Mouse (Mus musculus): Measurements from ENCODE around the gene Gm13090. TPM values are rescaled to one million over a fixed set of nuclear protein-coding genes. Genes with fewer than 3 reads are reported as not detected.

Gm13090 gene
- polyA plus RNA-seq (2014; fragmentation: Nextera tagmentation; extraction: Ambion mirVana), result 0.28 TPM in 1 of 2 replicates, not detected in the other

DNA sequence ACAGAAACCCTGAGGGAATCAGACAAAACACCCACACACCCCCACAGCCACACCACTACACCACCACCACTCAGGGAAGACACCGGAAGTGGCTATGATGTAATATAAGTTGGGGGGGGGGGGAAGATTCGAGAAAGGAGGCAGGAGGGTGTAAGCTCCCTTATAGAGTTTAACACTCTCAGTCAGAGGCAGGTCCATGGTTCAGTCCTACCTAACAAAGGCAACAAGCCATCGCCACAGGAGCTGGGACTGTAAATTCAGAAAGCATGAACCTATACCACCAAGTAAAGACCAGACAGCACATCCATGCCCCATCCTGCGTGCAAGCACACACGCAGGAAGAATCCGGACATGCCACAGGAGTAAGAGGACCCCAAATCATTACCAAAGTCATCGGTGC, at the start of gene Gm13090:
TSS of gene Gm13090 (plus strand) at position 301 of the 400 bp plus-strand sequence.
- Histone ChIP-seq H3K4me1 (ENCODE audit: control insufficient read depth in 2 of 2, insufficient read depth in 2 of 2, low read length in 2 of 2) (peaks cover 21 to 45% of the 10 kb centered on the region in 2 experiments), H3K9ac (ENCODE audit: low read length) (peak within 1 kb of the TSS; percentile 25; the same call in 1 of the 2 replicates), H3K4me2 (ENCODE audit: low read length) (peak within 1 kb of the TSS; percentile 1; the same call in 1 of the 2 replicates), H3K27ac (replicated peaks in 1 of 2; ENCODE audit: control insufficient read depth in 1 of 2, insufficient read depth in 1 of 2, low read depth in 2 of 2, low read length in 2 of 2) (peak within 1 kb of the TSS; percentile 15 to 46; a peak in 3 of 4 replicates), H3K4me3 (ENCODE audit: control insufficient read depth in 1 of 2, insufficient read depth in 1 of 2, low read depth in 1 of 2, low read length in 2 of 2) (no peak within 1 kb of the TSS), H3K9me3 (ENCODE audit: control insufficient read depth, low read length) (no peaks in the 10 kb centered on the region), H3K36me3 (ENCODE audit: control insufficient read depth, insufficient read depth, low read length) (peaks cover 37% of the 10 kb centered on the region), H3K27me3 (ENCODE audit: control insufficient read depth, insufficient read depth, low read length) (no peaks in the 10 kb centered on the region)
- no peak for ATAC-seq (ENCODE audit: insufficient number of reproducible peaks, insufficient read depth, low FRiP score, low read depth)
- 84% methylated on average over 7 of the region's 7 CpGs for WGBS

DNA sequence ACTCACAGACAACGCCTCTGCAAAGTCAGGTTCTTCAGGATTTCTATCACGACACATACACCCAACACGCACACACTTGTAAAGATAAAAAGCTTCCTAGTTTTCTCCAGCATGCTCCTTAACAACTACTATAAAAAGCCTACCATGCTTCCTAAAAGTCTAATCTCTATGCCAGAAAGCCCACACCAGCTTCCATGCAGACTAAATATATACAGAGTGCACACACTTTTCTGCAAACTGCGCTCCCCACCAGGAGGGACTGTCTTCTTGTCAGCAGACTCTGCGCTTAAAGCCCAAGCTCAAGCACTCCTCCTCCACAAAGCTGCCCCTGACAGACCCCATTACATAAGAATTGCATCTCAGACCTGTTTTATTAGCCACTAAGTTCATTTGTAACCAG, 47.9 kb upstream of the Gm13090 start:
- no peak for ATAC-seq (ENCODE audit: insufficient number of reproducible peaks, insufficient read depth, low FRiP score, low read depth)
- H3K4me3 ChIP-seq (ENCODE audit: control insufficient read depth in 1 of 2, insufficient read depth in 1 of 2, low read depth in 1 of 2, low read length in 2 of 2), result no peak overlapping the region
- H3K9me3 ChIP-seq (ENCODE audit: control insufficient read depth, low read length), result no peaks in the 10 kb centered on the region
- peak overlapping the region; percentile 21; the same call in 1 of the 2 replicates for H3K9ac ChIP-seq (ENCODE audit: low read length)
- H3K36me3 ChIP-seq (ENCODE audit: control insufficient read depth, insufficient read depth, low read length), result peaks cover 13% of the 10 kb centered on the region
- H3K4me2 ChIP-seq (ENCODE audit: low read length), result 0 out of 2 replicates have a peak overlapping the region, but pooled peaks have one; percentile 26
- peaks cover 7 to 21% of the 10 kb centered on the region in 2 experiments for H3K4me1 ChIP-seq (ENCODE audit: control insufficient read depth in 2 of 2, insufficient read depth in 2 of 2, low read length in 2 of 2)
- 0 out of 4 replicates have a peak overlapping the region, but pooled peaks have one; percentile 20 to 34 for H3K27ac ChIP-seq (replicated peaks in 1 of 2; ENCODE audit: control insufficient read depth in 1 of 2, insufficient read depth in 1 of 2, low read depth in 2 of 2, low read length in 2 of 2)
- no peaks in the 10 kb centered on the region for H3K27me3 ChIP-seq (ENCODE audit: control insufficient read depth, insufficient read depth, low read length)
- 55% methylated on average over 5 of the region's 5 CpGs for WGBS

DNA sequence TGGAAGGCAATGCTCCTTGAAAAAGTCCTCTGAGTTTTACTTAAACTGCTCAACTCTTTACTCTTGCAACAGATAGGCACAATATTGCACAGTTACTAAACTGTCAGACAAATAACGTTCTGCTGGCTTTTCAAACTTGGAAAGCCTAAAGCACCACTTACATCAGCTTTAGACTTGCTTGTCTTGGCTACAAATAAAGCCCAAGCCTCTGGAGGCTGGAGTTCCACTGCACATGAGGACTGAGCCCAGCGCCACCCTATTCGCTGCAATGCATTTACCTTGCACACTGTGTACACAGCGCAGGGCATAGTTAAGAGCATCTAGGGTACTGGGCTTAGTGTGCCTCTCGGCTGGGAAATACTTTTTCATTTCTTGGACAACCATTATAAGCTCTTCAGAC, 46.1 kb upstream of the Gm13090 start:
- H3K4me1 ChIP-seq (ENCODE audit: control insufficient read depth in 2 of 2, insufficient read depth in 2 of 2, low read length in 2 of 2), result peaks cover 7 to 21% of the 10 kb centered on the region in 2 experiments
- peak overlapping the region; percentile 93 for H3K4me2 ChIP-seq (ENCODE audit: low read length)
- 45% methylated on average over 5 of the region's 5 CpGs for WGBS
- no peaks in the 10 kb centered on the region for H3K27me3 ChIP-seq (ENCODE audit: control insufficient read depth, insufficient read depth, low read length)
- peak overlapping the region; percentile 78 for H3K9ac ChIP-seq (ENCODE audit: low read length)
- no peaks in the 10 kb centered on the region for H3K9me3 ChIP-seq (ENCODE audit: control insufficient read depth, low read length)
- peaks cover 20% of the 10 kb centered on the region for H3K36me3 ChIP-seq (ENCODE audit: control insufficient read depth, insufficient read depth, low read length)
- peak overlapping the region in 1 of 2 experiments; percentile 58; a peak in 2 of 4 replicates for H3K4me3 ChIP-seq (ENCODE audit: control insufficient read depth in 1 of 2, insufficient read depth in 1 of 2, low read depth in 1 of 2, low read length in 2 of 2)
- H3K27ac ChIP-seq (replicated peaks in 1 of 2; ENCODE audit: control insufficient read depth in 1 of 2, insufficient read depth in 1 of 2, low read depth in 2 of 2, low read length in 2 of 2), result no peak overlapping the region
- no peak for ATAC-seq (ENCODE audit: insufficient number of reproducible peaks, insufficient read depth, low FRiP score, low read depth)

DNA sequence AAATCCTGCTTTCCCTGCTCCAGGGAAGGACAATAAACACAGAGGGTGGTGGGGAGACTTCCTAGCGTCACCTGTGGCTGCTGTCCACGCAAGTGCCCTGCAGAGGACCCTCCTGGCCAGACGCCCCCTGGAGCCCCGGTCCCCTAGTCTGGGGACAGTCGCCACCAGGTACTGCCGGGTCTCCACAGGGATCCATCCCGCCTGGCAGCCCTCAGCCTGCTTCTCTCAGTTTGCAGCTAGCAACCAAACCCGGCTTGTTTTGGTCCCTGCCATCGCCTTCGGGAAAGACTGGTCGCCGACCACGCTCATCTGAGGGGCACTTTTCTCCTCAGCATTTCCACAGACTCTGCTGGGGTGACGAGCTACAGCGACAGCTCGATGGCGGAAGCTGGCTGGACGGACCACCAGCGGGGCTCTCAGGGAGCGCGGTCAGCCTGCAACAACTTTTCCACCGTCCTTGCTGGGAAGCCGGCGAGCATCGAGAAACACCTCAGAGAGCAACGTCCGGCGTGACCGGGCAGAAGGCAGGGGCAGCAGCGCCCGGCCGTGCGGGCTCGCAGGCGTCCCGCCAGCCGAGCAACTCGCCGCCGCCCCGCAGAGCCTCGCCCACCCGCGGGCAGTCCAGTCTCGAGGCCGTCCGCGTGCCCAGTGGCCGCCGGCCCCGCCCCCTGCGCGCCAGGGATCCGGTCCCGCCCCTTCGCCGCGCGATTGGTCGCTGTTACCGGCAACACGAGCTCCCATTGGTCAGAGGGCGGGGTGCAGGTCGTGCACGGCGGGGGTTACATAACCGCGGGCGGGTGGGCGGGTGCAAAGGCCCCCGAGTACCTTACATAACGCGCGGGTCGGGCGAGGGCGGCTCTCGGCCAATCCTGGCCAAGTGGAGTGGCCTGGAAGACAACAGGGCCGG, 45.1 kb upstream of the Gm13090 start, which contains the start of gene Per3:
TSS of gene Per3 (minus strand) at position 629 of the 907 bp plus-strand sequence.
- ATAC-seq (ENCODE audit: insufficient number of reproducible peaks, insufficient read depth, low FRiP score, low read depth), result peak; percentile 96
- peak within 1 kb of the TSS; percentile 58 to 78 for H3K4me3 ChIP-seq (ENCODE audit: control insufficient read depth in 1 of 2, insufficient read depth in 1 of 2, low read depth in 1 of 2, low read length in 2 of 2)
- under 1% methylated on average over 79 of the region's 79 CpGs for WGBS

DNA sequence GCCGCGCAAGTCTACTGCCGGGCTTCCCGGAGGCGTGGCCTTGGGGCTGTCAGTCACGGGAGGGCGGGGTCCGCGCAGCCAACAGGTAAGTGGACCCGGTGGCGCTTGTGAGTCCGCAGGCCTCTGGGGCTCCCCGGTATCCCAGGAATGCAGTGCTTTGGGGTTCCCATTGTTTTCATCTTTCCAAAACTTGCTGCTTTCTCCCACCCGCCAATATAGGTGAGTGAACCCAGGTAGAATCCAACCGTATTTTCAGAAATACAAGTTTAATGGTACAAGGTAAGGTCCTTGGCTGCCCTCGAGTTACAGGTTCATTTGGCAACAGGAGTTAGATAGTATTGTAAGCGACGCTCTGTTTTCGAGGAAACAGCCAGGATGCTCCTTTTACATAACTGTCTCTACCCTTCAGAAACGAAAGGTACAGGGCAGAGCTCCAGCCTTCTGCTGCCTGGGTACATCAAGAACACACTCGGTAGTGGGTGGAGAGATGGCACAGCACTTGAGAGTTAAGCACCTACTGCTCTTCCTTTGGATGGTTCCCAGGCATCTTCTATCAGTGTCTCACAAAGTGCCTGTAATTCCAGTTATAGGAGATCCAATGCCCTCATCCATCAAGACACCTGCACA, 44.3 kb upstream of the Gm13090 start:
- Histone ChIP-seq H3K4me3 (ENCODE audit: control insufficient read depth in 1 of 2, insufficient read depth in 1 of 2, low read depth in 1 of 2, low read length in 2 of 2) (peak overlapping the region; percentile 55 to 58), H3K4me2 (ENCODE audit: low read length) (peak overlapping the region; percentile 93), H3K27me3 (ENCODE audit: control insufficient read depth, insufficient read depth, low read length) (no peaks in the 10 kb centered on the region), H3K9ac (ENCODE audit: low read length) (peak overlapping the region; percentile 53; the same call in 1 of the 2 replicates), H3K9me3 (ENCODE audit: control insufficient read depth, low read length) (no peaks in the 10 kb centered on the region), H3K27ac (replicated peaks in 1 of 2; ENCODE audit: control insufficient read depth in 1 of 2, insufficient read depth in 1 of 2, low read depth in 2 of 2, low read length in 2 of 2) (no peak overlapping the region), H3K36me3 (ENCODE audit: control insufficient read depth, insufficient read depth, low read length) (peaks cover 38% of the 10 kb centered on the region), H3K4me1 (ENCODE audit: control insufficient read depth in 2 of 2, insufficient read depth in 2 of 2, low read length in 2 of 2) (peaks cover 7 to 21% of the 10 kb centered on the region in 2 experiments)
- ATAC-seq (ENCODE audit: insufficient number of reproducible peaks, insufficient read depth, low FRiP score, low read depth), result no peak
- 4% methylated on average over 21 of the region's 21 CpGs for WGBS

More for the DNA sequence above, 45.1 kb upstream of the Gm13090 start, which contains the start of gene Per3:
- no peaks in the 10 kb centered on the region for H3K27me3 ChIP-seq (ENCODE audit: control insufficient read depth, insufficient read depth, low read length)
- H3K4me2 ChIP-seq (ENCODE audit: low read length), result peak within 1 kb of the TSS; percentile 93
- H3K27ac ChIP-seq (replicated peaks in 1 of 2; ENCODE audit: control insufficient read depth in 1 of 2, insufficient read depth in 1 of 2, low read depth in 2 of 2, low read length in 2 of 2), result peak within 1 kb of the TSS; percentile 68 to 70
- H3K4me1 ChIP-seq (ENCODE audit: control insufficient read depth in 2 of 2, insufficient read depth in 2 of 2, low read length in 2 of 2), result peaks cover 7 to 21% of the 10 kb centered on the region in 2 experiments
- H3K36me3 ChIP-seq (ENCODE audit: control insufficient read depth, insufficient read depth, low read length), result peaks cover 30% of the 10 kb centered on the region
- no peaks in the 10 kb centered on the region for H3K9me3 ChIP-seq (ENCODE audit: control insufficient read depth, low read length)
- peak within 1 kb of the TSS; percentile 78 for H3K9ac ChIP-seq (ENCODE audit: low read length)

DNA sequence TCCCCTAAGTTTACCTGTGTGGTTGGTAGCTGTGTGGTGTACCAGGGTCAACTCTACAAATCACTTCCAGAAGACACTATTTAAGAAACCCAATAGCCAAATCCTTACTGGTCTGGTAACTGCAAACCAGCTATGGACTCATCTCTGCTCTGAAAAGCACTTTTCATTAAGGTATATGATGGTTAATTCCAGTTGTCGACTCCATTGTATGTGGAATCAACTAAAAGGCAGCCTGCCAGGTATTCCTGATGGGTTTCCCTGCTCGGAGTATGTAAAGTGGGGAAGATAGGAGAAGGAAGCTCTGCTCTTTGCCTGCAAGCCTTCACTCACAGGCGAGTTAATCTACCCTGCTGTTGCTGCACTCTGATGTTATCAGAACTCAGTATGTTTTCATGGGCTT, 42.8 kb upstream of the Gm13090 start:
- peaks cover 49% of the 10 kb centered on the region for H3K36me3 ChIP-seq (ENCODE audit: control insufficient read depth, insufficient read depth, low read length)
- no peaks in the 10 kb centered on the region for H3K9me3 ChIP-seq (ENCODE audit: control insufficient read depth, low read length)
- no peak overlapping the region for H3K4me2 ChIP-seq (ENCODE audit: low read length)
- peaks cover 5 to 17% of the 10 kb centered on the region in 2 experiments for H3K4me1 ChIP-seq (ENCODE audit: control insufficient read depth in 2 of 2, insufficient read depth in 2 of 2, low read length in 2 of 2)
- H3K9ac ChIP-seq (ENCODE audit: low read length), result no peak overlapping the region
- WGBS, result 72% methylated on average over 3 of the region's 3 CpGs
- H3K27ac ChIP-seq (replicated peaks in 1 of 2; ENCODE audit: control insufficient read depth in 1 of 2, insufficient read depth in 1 of 2, low read depth in 2 of 2, low read length in 2 of 2), result no peak overlapping the region
- ATAC-seq (ENCODE audit: insufficient number of reproducible peaks, insufficient read depth, low FRiP score, low read depth), result no peak
- no peaks in the 10 kb centered on the region for H3K27me3 ChIP-seq (ENCODE audit: control insufficient read depth, insufficient read depth, low read length)
- H3K4me3 ChIP-seq (ENCODE audit: control insufficient read depth in 1 of 2, insufficient read depth in 1 of 2, low read depth in 1 of 2, low read length in 2 of 2), result no peak overlapping the region

DNA sequence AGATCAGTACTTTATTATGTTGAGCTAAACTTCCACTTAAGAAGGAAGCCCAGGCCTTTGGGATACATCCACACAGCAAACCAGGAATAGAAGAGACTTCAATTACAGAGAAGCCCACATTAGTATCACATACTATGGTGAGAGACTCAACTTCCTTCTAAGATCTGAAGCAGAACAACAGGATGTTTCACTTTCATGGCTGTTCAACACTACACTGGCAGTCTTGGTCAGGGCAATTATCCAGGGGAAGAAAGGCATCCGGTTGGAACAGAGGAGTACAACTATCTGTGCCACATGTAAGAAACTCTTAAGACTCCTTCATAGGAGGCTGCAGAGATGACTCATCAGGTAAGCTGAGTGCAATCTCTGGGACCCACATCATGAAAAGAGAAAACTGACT, 38.2 kb upstream of the Gm13090 start:
- Histone ChIP-seq H3K36me3 (ENCODE audit: control insufficient read depth, insufficient read depth, low read length) (peaks cover 87% of the 10 kb centered on the region), H3K9ac (ENCODE audit: low read length) (no peak overlapping the region), H3K9me3 (ENCODE audit: control insufficient read depth, low read length) (no peaks in the 10 kb centered on the region), H3K4me2 (ENCODE audit: low read length) (no peak overlapping the region), H3K4me3 (ENCODE audit: control insufficient read depth in 1 of 2, insufficient read depth in 1 of 2, low read depth in 1 of 2, low read length in 2 of 2) (no peak overlapping the region), H3K4me1 (ENCODE audit: control insufficient read depth in 2 of 2, insufficient read depth in 2 of 2, low read length in 2 of 2) (no peaks in the 10 kb centered on the region), H3K27me3 (ENCODE audit: control insufficient read depth, insufficient read depth, low read length) (no peaks in the 10 kb centered on the region), H3K27ac (replicated peaks in 1 of 2; ENCODE audit: control insufficient read depth in 1 of 2, insufficient read depth in 1 of 2, low read depth in 2 of 2, low read length in 2 of 2) (no peak overlapping the region)
- ATAC-seq (ENCODE audit: insufficient number of reproducible peaks, insufficient read depth, low FRiP score, low read depth), result no peak
- 92% methylated on average over 1 of the region's 1 CpGs for WGBS
